Mouse (Mus musculus): ENCODE measurements at regions not wholly inside any gene's neighbourhood (a gene's known extent, or its start where the extent isn't known, plus 50 kb on each side); places are given as distances from the start of the nearest gene placed in this dataset.

DNA sequence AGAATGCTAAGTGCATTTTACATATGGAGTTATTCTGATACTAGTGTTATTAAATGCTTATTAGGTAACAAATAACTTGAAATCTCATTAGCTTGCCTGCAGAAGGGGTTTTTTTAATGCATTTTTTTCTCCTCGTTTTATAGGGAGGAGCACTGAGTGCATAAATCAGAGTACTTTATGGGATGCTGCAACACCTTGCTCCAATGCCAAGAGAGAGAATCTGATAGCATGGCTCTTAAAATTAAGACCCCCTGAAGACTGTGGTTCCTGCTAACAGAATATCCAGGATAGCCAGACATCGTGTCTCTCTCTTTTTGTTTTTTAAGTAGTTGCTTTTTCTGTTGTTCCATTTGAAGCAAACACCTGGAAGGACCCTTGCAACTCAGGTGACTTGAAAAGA, 100.8 kb upstream of the Rnaseh2b start:
- Histone ChIP-seq H3K79me2 (ENCODE audit: control insufficient read depth, insufficient read depth) (no peaks in the 10 kb centered on the region), H3K4me3 (ENCODE audit: insufficient read depth, poor library complexity, severe bottlenecking) (no peak overlapping the region), H3K27me3 (ENCODE audit: control insufficient read depth, insufficient read depth, insufficient read length) (peaks cover 40% of the 10 kb centered on the region), H3K36me3 (ENCODE audit: control insufficient read depth, insufficient read depth) (no peaks in the 10 kb centered on the region), H3ac (ENCODE audit: control insufficient read depth, insufficient read length, low read depth) (no peak overlapping the region), H3K79me3 (ENCODE audit: low read depth) (no peaks in the 10 kb centered on the region)
- no peak for TF ChIP-seq MAX (IDR thresholded peaks at IDR 0.05)
- TF ChIP-seq CEBPB (IDR thresholded peaks at IDR 0.05; ENCODE audit: low read depth), result no peak
- no peak for TF ChIP-seq MYOD1 (IDR thresholded peaks at IDR 0.05; ENCODE audit: control insufficient read depth, insufficient read length, low read depth)
- TF ChIP-seq USF1 (IDR thresholded peaks at IDR 0.05; ENCODE audit: low read depth), result no peak
- TF ChIP-seq FOSL1 (IDR thresholded peaks at IDR 0.05; ENCODE audit: insufficient read depth, low read length, poor library complexity, severe bottlenecking), result no peak
- no peak for TF ChIP-seq CTCF (IDR thresholded peaks at IDR 0.05; ENCODE audit: control insufficient read depth, insufficient read depth, insufficient read length)
- TF ChIP-seq MYOG (IDR thresholded peaks at IDR 0.05; ENCODE audit: control insufficient read depth, extremely low read depth, insufficient read length), result no peak

- peaks cover 35% of the 10 kb centered on the region for H3K27me3 ChIP-seq (ENCODE audit: control insufficient read depth, insufficient read depth, insufficient read length)
- TF ChIP-seq MYOG (IDR thresholded peaks at IDR 0.05; ENCODE audit: control insufficient read depth, extremely low read depth, insufficient read length) (no peak), MYOD1 (IDR thresholded peaks at IDR 0.05; ENCODE audit: control insufficient read depth, insufficient read length, low read depth) (no peak), CTCF (IDR thresholded peaks at IDR 0.05; ENCODE audit: control insufficient read depth, insufficient read depth, insufficient read length) (no peak), MAX (IDR thresholded peaks at IDR 0.05) (no peak), USF1 (IDR thresholded peaks at IDR 0.05; ENCODE audit: low read depth) (no peak), CEBPB (IDR thresholded peaks at IDR 0.05; ENCODE audit: low read depth) (no peak), FOSL1 (IDR thresholded peaks at IDR 0.05; ENCODE audit: insufficient read depth, low read length, poor library complexity, severe bottlenecking) (no peak)
- H3K79me2 ChIP-seq (ENCODE audit: control insufficient read depth, insufficient read depth), result no peaks in the 10 kb centered on the region
- no peaks in the 10 kb centered on the region for H3K79me3 ChIP-seq (ENCODE audit: low read depth)
- H3K4me3 ChIP-seq (ENCODE audit: insufficient read depth, poor library complexity, severe bottlenecking), result no peak overlapping the region
- H3ac ChIP-seq (ENCODE audit: control insufficient read depth, insufficient read length, low read depth), result no peak overlapping the region
- no peaks in the 10 kb centered on the region for H3K36me3 ChIP-seq (ENCODE audit: control insufficient read depth, insufficient read depth)
Observed at GRCm38 (mm10) chr14:62192814-62193213, 99.6 kb upstream of the Rnaseh2b start.

GRCm38 (mm10) chr14:62193371-62193770, 99.0 kb upstream of the Rnaseh2b start:
- Histone ChIP-seq H3K4me3 (ENCODE audit: insufficient read depth, poor library complexity, severe bottlenecking) (no peak overlapping the region), H3K79me2 (ENCODE audit: control insufficient read depth, insufficient read depth) (no peaks in the 10 kb centered on the region), H3ac (ENCODE audit: control insufficient read depth, insufficient read length, low read depth) (no peak overlapping the region), H3K79me3 (ENCODE audit: low read depth) (no peaks in the 10 kb centered on the region), H3K36me3 (ENCODE audit: control insufficient read depth, insufficient read depth) (no peaks in the 10 kb centered on the region), H3K27me3 (ENCODE audit: control insufficient read depth, insufficient read depth, insufficient read length) (peaks cover 31% of the 10 kb centered on the region)
- TF ChIP-seq MYOD1 (IDR thresholded peaks at IDR 0.05; ENCODE audit: control insufficient read depth, insufficient read length, low read depth), result no peak
- TF ChIP-seq MYOG (IDR thresholded peaks at IDR 0.05; ENCODE audit: control insufficient read depth, extremely low read depth, insufficient read length), result no peak
- no peak for TF ChIP-seq MAX (IDR thresholded peaks at IDR 0.05)

DNA sequence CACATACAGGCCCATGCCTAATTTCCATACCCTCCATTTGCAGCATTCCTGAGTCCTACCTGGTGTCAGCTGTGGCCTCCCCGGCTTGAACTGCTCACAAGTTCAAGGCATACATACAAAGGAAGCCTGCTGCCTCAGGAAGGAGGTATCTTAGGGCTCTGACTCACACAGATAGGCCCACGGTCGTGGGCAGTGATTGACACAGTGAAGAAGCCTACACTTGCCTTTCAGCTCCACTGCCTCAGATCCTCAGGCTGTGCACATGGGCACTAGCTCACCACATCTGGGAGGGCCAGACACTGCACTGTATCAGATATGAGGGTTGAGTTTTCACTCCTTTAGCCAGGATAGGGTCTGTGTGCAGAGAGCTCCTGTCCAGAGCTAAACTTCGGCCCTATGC, 95.6 kb upstream of the Rnaseh2b start:
- H3K79me2 ChIP-seq (ENCODE audit: control insufficient read depth, insufficient read depth), result no peaks in the 10 kb centered on the region
- no peak for TF ChIP-seq MYOD1 (IDR thresholded peaks at IDR 0.05; ENCODE audit: control insufficient read depth, insufficient read length, low read depth)
- no peak for TF ChIP-seq CEBPB (IDR thresholded peaks at IDR 0.05; ENCODE audit: low read depth)
- no peak for TF ChIP-seq CTCF (IDR thresholded peaks at IDR 0.05; ENCODE audit: control insufficient read depth, insufficient read depth, insufficient read length)

DNA sequence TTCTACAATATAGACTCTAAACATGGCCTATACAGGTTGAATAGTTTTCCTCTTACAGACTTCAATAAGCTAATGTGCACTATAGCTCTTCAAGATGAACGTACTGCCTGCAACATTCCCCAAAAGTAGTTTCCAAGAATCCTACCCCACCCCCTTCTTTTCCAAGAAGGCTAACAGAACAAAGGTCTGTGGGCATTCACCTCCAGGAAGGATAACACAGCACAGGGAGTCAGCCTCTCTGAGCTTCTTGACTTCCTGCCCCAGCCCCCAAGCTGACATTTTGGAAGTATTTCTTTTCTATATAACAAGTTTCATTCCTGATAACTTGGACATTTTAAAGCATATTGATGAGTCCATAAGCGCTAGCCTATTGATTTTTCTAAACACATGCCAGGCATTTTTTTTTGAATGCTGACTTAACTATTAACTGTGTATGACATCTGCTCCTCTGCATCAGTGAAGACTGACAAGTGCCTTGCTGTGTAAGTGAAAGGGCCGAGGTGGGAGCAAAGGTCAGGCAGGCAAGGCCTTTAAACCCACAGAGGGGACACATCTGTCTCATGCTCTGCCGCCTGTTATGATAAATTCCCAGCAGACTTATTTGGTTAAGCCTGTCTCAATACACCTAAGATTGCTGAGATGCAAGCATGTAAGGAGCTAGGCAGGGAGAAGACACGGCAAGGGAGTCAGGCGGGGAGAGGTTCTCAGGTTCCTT, 93.8 kb upstream of the Rnaseh2b start:
- TF ChIP-seq FOSL1 (IDR thresholded peaks at IDR 0.05; ENCODE audit: insufficient read depth, low read length, poor library complexity, severe bottlenecking) (no peak), CTCF (IDR thresholded peaks at IDR 0.05; ENCODE audit: control insufficient read depth, insufficient read depth, insufficient read length) (no peak), MAX (IDR thresholded peaks at IDR 0.05) (no peak), CEBPB (IDR thresholded peaks at IDR 0.05; ENCODE audit: low read depth) (no peak), MYOD1 (IDR thresholded peaks at IDR 0.05; ENCODE audit: control insufficient read depth, insufficient read length, low read depth) (no peak), MYOG (IDR thresholded peaks at IDR 0.05; ENCODE audit: control insufficient read depth, extremely low read depth, insufficient read length) (no peak), USF1 (IDR thresholded peaks at IDR 0.05; ENCODE audit: low read depth) (no peak)
- Histone ChIP-seq H3K79me2 (ENCODE audit: control insufficient read depth, insufficient read depth) (no peaks in the 10 kb centered on the region), H3K4me3 (ENCODE audit: insufficient read depth, poor library complexity, severe bottlenecking) (no peak overlapping the region), H3K36me3 (ENCODE audit: control insufficient read depth, insufficient read depth) (no peaks in the 10 kb centered on the region), H3ac (ENCODE audit: control insufficient read depth, insufficient read length, low read depth) (no peak overlapping the region), H3K79me3 (ENCODE audit: low read depth) (no peaks in the 10 kb centered on the region), H3K27me3 (ENCODE audit: control insufficient read depth, insufficient read depth, insufficient read length) (peaks cover 13% of the 10 kb centered on the region)

More for the DNA sequence above, 95.6 kb upstream of the Rnaseh2b start:
- Histone ChIP-seq H3K4me3 (ENCODE audit: insufficient read depth, poor library complexity, severe bottlenecking) (no peak overlapping the region), H3K27me3 (ENCODE audit: control insufficient read depth, insufficient read depth, insufficient read length) (peaks cover 13% of the 10 kb centered on the region), H3K36me3 (ENCODE audit: control insufficient read depth, insufficient read depth) (no peaks in the 10 kb centered on the region), H3K79me3 (ENCODE audit: low read depth) (no peaks in the 10 kb centered on the region), H3ac (ENCODE audit: control insufficient read depth, insufficient read length, low read depth) (no peak overlapping the region)

GRCm38 (mm10) chr14:62215071-62215470, 77.3 kb upstream of the Rnaseh2b start:
- no peak for TF ChIP-seq MAX (IDR thresholded peaks at IDR 0.05)
- Histone ChIP-seq H3K79me2 (ENCODE audit: control insufficient read depth, insufficient read depth) (no peaks in the 10 kb centered on the region), H3K4me3 (ENCODE audit: insufficient read depth, poor library complexity, severe bottlenecking) (no peak overlapping the region), H3K79me3 (ENCODE audit: low read depth) (no peaks in the 10 kb centered on the region), H3K27me3 (ENCODE audit: control insufficient read depth, insufficient read depth, insufficient read length) (peaks cover 10% of the 10 kb centered on the region), H3K36me3 (ENCODE audit: control insufficient read depth, insufficient read depth) (no peaks in the 10 kb centered on the region), H3ac (ENCODE audit: control insufficient read depth, insufficient read length, low read depth) (no peak overlapping the region)

Data from C2C12 (cell line).